Mouse (Mus musculus) embryonic facial prominence, embryonic 11.5 days (tissue): Measurements from ENCODE around the gene Mboat1. TPM values are rescaled to one million over a fixed set of nuclear protein-coding genes. Genes with fewer than 3 reads are reported as not detected.

Experiments
- ATAC-seq: fragments of 200-750 bp; cut with Nextera tagmentation; replicated peaks from 2 replicates; pipeline ENCODE4 v1.8.0; 2017; ENCODE audit warnings: low read depth; ENCODE audit not compliant: insufficient number of reproducible peaks, low FRiP score, low TSS enrichment
- DNase-seq: peaks from one replicate; pipeline ENCODE4 v3.0.0-alpha.2; 2015; ENCODE audit warnings: low spot score
- H3K27ac ChIP-seq: fragments of 300-500 bp; sonication (generic); replicated peaks from 2 replicates; pipeline ENCODE4 v1.5.1; 2014; ENCODE audit warnings: mild to moderate bottlenecking, low read depth, low read length, control low read depth
- H3K27me3 ChIP-seq: fragments of 300-500 bp; sonication (generic); 2 replicates; pipeline ENCODE4 v1.6.1; 2014; ENCODE audit warnings: mild to moderate bottlenecking, low read length, moderate library complexity, mixed read lengths; ENCODE audit not compliant: control insufficient read depth, insufficient read depth
- H3K36me3 ChIP-seq: fragments of 300-500 bp; sonication (generic); replicated peaks from 2 replicates; pipeline ENCODE4 v1.6.1; 2014; ENCODE audit warnings: low read depth, mild to moderate bottlenecking, low read length, moderate library complexity, mixed read lengths; ENCODE audit not compliant: control insufficient read depth, insufficient read depth
- H3K4me1 ChIP-seq: fragments of 300-500 bp; sonication (generic); 2 replicates; pipeline ENCODE4 v1.6.1; 2014; ENCODE audit warnings: low read length, mixed read lengths; ENCODE audit not compliant: control insufficient read depth, insufficient read depth
- H3K4me2 ChIP-seq: fragments of 300-500 bp; sonication (generic); 2 replicates; pipeline ENCODE4 v1.6.1; 2014; ENCODE audit warnings: low read depth, mild to moderate bottlenecking, control low read depth, low read length, moderate library complexity
- H3K4me3 ChIP-seq: fragments of 300-500 bp; sonication (generic); 2 replicates; pipeline ENCODE4 v1.5.1; 2014; ENCODE audit warnings: low read depth, low read length, control low read depth
- H3K9ac ChIP-seq: fragments of 300-500 bp; sonication (generic); replicated peaks from 2 replicates; pipeline ENCODE4 v1.6.1; 2014; ENCODE audit warnings: mild to moderate bottlenecking, control low read depth, low read length
- H3K9me3 ChIP-seq: fragments of 300-500 bp; sonication (generic); replicated peaks from 2 replicates; pipeline ENCODE4 v1.6.1; 2016; ENCODE audit warnings: mild to moderate bottlenecking, low read length, inconsistent platforms, mixed read lengths; ENCODE audit not compliant: control insufficient read depth
- WGBS: fragments of 180-500 bp; shearing (Covaris S2); extraction: QIAGEN DNeasy Blood & Tissue Kit; methylation state at CpG from one replicate; pipeline ENCODE4 v1.1.7; 2014; 5-methylcytosine and 5-hydroxymethylcytosine counted together
- polyA plus RNA-seq: library from polyadenylated mRNA; unstranded; fragments of >200 nt; fragmentation: Nextera tagmentation; extraction: Ambion mirVana; gene quantifications from 2 replicates; pipeline ENCODE4 v1.2.1, GENCODE M21; 2014

The Mboat1 gene
- polyA plus RNA-seq, 1 experiment from 2014 or later, result 9.8 TPM

- H3K36me3 ChIP-seq, result no peaks in the 10 kb centered on the region
Measured at GRCm38 (mm10) chr13:30254421-30254820, 118.1 kb downstream of the Mboat1 start.

GRCm38 (mm10) chr13:30258802-30259201 lies 122.5 kb downstream of the Mboat1 start:
- H3K36me3 ChIP-seq, result no peaks in the 10 kb centered on the region
- no peak overlapping the region for H3K4me3 ChIP-seq
- no peak overlapping the region for H3K9ac ChIP-seq
- no peaks in the 10 kb centered on the region for H3K27me3 ChIP-seq
- ATAC-seq (no peak), DNase-seq (no peak)
- no peak overlapping the region for H3K4me2 ChIP-seq
- 58% methylated on average over 10 of the region's 10 CpGs for WGBS
- H3K4me1 ChIP-seq, result no peaks in the 10 kb centered on the region
- H3K27ac ChIP-seq, result no peak overlapping the region
- H3K9me3 ChIP-seq, result no peaks in the 10 kb centered on the region

More at GRCm38 (mm10) chr13:30254421-30254820, 118.1 kb downstream of the Mboat1 start:
- Histone ChIP-seq H3K9me3 (no peaks in the 10 kb centered on the region), H3K4me1 (no peaks in the 10 kb centered on the region), H3K27me3 (no peaks in the 10 kb centered on the region), H3K27ac (no peak overlapping the region), H3K4me3 (no peak overlapping the region), H3K9ac (no peak overlapping the region), H3K4me2 (no peak overlapping the region)
- WGBS, result 50% methylated on average over 6 of the region's 6 CpGs
- ATAC-seq (no peak), DNase-seq (no peak)

DNA sequence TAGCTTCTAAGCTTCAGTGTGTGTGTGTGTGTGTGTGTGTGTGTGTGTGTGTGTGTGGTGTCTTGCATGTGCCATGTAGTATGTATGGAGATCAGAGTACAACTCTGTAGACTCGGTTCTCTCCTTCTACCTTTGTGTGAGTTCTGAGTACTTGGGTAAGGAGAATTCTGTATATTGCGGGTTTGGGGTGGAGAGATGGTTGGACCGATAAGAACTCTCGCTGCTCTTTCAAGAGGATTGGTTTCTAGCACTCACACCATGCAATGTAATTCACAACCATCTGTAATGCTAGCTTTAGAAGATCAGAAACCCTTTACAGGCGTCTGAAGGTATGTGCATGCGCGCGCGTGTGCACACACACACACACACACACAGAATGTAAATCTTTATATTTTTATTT lies 123.0 kb downstream of the Mboat1 start:
- H3K36me3 ChIP-seq, result no peaks in the 10 kb centered on the region
- WGBS, result 93% methylated on average over 9 of the region's 9 CpGs
- ATAC-seq, result no peak

GRCm38 (mm10) chr13:30259912-30260560 lies 123.7 kb downstream of the Mboat1 start:
- 12% methylated on average over 8 of the region's 8 CpGs for WGBS
- peak; percentile 75; the same call in 1 of the 2 replicates for ATAC-seq
- no peak overlapping the region for H3K4me3 ChIP-seq

More for the DNA sequence above, 123.0 kb downstream of the Mboat1 start:
- Histone ChIP-seq H3K4me1 (no peaks in the 10 kb centered on the region; the same call in 1 of the 2 replicates), H3K9ac (no peak overlapping the region), H3K27ac (no peak overlapping the region), H3K4me2 (no peak overlapping the region), H3K9me3 (no peaks in the 10 kb centered on the region), H3K4me3 (no peak overlapping the region), H3K27me3 (no peaks in the 10 kb centered on the region)
- DNase-seq, result no peak

DNA sequence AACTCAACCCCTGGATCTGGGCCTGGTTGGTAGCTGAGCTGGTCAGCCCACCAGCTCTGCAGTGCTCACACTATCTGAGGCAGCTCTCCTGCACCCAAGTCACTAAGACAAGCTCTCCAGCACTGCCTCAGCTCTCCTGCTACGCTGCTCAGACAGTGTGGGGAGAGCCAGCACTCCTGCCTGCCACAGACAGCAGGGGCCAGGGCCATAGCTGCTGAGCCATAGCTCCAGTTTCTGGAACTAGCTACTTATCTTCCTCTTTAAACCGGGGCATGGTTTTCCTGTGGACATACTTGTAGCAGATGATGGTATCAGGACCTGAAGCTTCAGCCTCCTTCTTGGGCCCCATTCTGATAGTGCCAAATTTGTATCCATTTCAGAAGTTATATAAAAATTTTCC lies 127.4 kb downstream of the Mboat1 start:
- Histone ChIP-seq H3K4me1 (no peaks in the 10 kb centered on the region; the same call in 1 of the 2 replicates), H3K9me3 (no peaks in the 10 kb centered on the region), H3K4me3 (no peak overlapping the region), H3K27me3 (no peaks in the 10 kb centered on the region), H3K36me3 (no peaks in the 10 kb centered on the region), H3K27ac (no peak overlapping the region), H3K4me2 (no peak overlapping the region), H3K9ac (no peak overlapping the region)
- ATAC-seq, result no peak
- 78% methylated on average over 2 of the region's 2 CpGs for WGBS
- DNase-seq, result no peak

More at GRCm38 (mm10) chr13:30259912-30260560, 123.7 kb downstream of the Mboat1 start:
- Histone ChIP-seq H3K27ac (no peak overlapping the region), H3K36me3 (no peaks in the 10 kb centered on the region), H3K9ac (no peak overlapping the region), H3K9me3 (no peaks in the 10 kb centered on the region), H3K27me3 (no peaks in the 10 kb centered on the region), H3K4me1 (no peaks in the 10 kb centered on the region; the same call in 1 of the 2 replicates), H3K4me2 (no peak overlapping the region)
- peak; percentile 92 for DNase-seq

- ATAC-seq (no peak), DNase-seq (no peak)
- H3K4me3 ChIP-seq, result no peak overlapping the region
- no peak overlapping the region for H3K9ac ChIP-seq
- H3K27me3 ChIP-seq, result no peaks in the 10 kb centered on the region
- no peak overlapping the region for H3K4me2 ChIP-seq
- no peaks in the 10 kb centered on the region for H3K36me3 ChIP-seq
- no peaks in the 10 kb centered on the region; the same call in 1 of the 2 replicates for H3K4me1 ChIP-seq
- 72% methylated on average over 12 of the region's 12 CpGs for WGBS
- no peaks in the 10 kb centered on the region for H3K9me3 ChIP-seq
- H3K27ac ChIP-seq, result no peak overlapping the region
Measured at GRCm38 (mm10) chr13:30264303-30264702, 128.0 kb downstream of the Mboat1 start.

- WGBS, result 66% methylated on average over 5 of the region's 5 CpGs
- Histone ChIP-seq H3K9me3 (no peaks in the 10 kb centered on the region), H3K4me3 (no peak overlapping the region), H3K27me3 (no peaks in the 10 kb centered on the region), H3K4me1 (no peaks in the 10 kb centered on the region; the same call in 1 of the 2 replicates), H3K27ac (no peak overlapping the region), H3K4me2 (no peak overlapping the region), H3K9ac (no peak overlapping the region), H3K36me3 (no peaks in the 10 kb centered on the region)
- ATAC-seq (no peak), DNase-seq (no peak)
Measured at GRCm38 (mm10) chr13:30264765-30265164, 128.5 kb downstream of the Mboat1 start.

- no peak overlapping the region for H3K4me3 ChIP-seq
- no peaks in the 10 kb centered on the region for H3K27me3 ChIP-seq
- H3K9me3 ChIP-seq, result no peaks in the 10 kb centered on the region
- 86% methylated on average over 11 of the region's 11 CpGs for WGBS
- ATAC-seq (no peak), DNase-seq (no peak)
- H3K27ac ChIP-seq, result no peak overlapping the region
- no peaks in the 10 kb centered on the region; the same call in 1 of the 2 replicates for H3K4me1 ChIP-seq
- no peak overlapping the region for H3K9ac ChIP-seq
- H3K4me2 ChIP-seq, result no peak overlapping the region
- no peaks in the 10 kb centered on the region for H3K36me3 ChIP-seq
Measured at GRCm38 (mm10) chr13:30266036-30266435, 129.7 kb downstream of the Mboat1 start.
